Mouse (Mus musculus) thymus, adult 18-20 months (tissue): Measurements from ENCODE around the gene Etfbkmt.
A peak's percentile ranks its signal among the peaks of the same experiment; 100 is the strongest.
"Not testable (repeated sequence)": the region's sequence is repeated elsewhere in the genome, so short reads cannot be mapped to it uniquely, and the experiment has no call there.

Experiments used
- DNase-seq, 2 experiments: peaks; one replicate each; pipeline ENCODE4 v3.0.0; 2022; ENCODE audit warnings: mixed read lengths in 2 of 2

Gene Etfbkmt

DNA sequence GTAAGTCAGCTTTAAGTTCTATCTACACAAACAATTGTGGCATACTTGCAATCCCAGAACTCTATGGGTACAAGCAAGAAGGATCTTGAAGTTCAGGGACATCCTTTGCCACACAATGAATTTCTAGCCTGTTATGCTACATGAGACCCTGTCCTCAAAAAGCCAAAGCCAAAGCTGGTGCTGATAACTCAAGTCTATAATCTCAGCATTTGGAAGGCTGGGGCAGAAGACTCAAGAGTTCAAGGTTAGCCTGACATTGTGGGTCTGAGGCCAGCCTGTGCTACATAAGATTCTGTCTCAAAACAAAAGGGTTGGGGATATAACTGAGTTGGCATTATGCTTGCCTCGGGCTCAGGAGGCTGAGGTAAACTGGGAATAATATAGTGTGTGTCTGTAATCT, 47.7 kb downstream of the Etfbkmt start:
- DNase-seq: no peak

DNA sequence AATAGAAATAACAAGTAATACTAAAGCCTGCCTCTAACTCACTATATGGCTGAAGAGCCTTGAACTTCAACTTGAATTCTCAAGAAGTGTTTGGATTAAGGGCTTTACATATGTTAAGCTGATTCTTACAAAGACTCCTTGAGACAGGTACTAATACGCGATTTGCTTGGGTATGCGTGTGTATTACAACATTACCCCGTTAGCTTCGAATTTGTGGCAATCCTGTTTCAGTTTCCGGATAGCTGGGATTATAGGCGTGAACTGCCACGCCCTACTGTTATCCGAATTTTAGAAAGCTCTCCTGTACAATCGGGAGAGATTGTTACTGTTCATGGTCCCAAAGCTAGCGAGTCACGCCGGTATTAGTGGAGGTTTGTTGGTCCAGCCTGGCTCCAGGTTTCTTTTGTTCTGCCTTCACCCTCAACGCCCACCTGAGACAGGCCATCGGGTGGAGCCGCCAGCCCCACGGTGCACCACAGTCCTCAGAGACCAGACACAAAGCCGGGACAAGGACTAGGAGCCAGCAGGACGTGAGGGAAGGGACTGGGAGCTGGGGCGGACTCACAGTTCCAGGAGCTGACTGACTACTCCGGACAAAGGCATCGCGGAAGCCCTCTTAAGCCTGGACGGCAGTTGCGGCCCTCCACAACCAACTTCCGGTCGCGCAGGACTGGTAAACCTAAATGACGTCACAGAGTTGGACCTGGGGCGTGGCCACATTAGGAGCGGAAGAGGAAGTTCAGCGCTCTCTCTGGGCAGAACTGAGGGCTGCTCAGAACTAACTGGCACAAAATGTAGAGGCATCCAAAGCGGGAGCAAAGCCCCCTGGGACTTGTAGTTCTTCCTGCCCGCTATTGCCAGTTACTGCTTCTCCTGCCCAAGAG, 48.6 kb downstream of the Etfbkmt start, which contains the start of gene Amn1:
Gene Amn1, minus strand, starts transcription at position 672 of the 884 bp plus-strand sequence.
- DNase-seq: peak; percentile 92 to 96

DNA sequence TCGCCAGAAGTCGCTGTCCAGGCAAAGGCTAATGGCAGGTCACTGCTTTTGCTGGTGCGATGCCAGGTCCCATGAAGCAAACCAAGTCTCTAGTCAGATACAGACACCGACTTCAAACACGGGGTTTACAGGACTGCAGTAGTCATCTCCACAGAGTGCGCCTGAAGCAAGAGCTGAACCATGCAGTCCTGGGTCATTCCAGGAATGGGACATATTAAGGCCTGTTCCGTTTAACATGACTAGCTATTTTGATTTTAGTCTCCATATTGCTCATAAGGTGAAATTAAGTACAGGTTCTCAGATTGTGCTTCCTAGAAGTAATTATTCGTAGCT, 49.2 kb downstream of the Etfbkmt start:
- DNase-seq: no peak

GRCm38 (mm10) chr6:149189340-149189922, 49.8 kb downstream of the Etfbkmt start:
- DNase-seq: no peak

DNA sequence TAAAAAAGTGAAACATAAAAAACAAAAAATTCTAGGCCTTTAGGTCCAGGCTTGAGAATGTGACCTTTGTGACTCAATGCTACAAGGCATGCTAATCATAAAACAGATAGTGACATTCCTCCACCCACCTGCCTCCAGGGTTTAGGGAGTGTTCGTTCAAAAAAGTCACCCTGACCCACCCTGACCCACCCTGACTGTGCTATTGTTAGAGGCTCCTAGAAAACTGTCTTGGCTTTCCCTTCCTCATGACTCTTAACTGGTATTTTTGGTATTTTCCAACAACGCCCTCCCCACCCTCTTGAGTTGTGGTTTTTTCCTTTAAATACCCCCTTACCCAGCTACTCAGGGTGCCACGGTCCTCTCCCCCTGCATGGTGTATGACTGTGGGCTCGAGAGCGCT, 52.3 kb downstream of the Etfbkmt start:
- not testable (repeated sequence) for DNase-seq

GRCm38 (mm10) chr6:149193276-149193905, 53.7 kb downstream of the Etfbkmt start:
- no peak for DNase-seq

- no peak for DNase-seq
Measured at GRCm38 (mm10) chr6:149197116-149197515, 57.5 kb downstream of the Etfbkmt start.

DNA sequence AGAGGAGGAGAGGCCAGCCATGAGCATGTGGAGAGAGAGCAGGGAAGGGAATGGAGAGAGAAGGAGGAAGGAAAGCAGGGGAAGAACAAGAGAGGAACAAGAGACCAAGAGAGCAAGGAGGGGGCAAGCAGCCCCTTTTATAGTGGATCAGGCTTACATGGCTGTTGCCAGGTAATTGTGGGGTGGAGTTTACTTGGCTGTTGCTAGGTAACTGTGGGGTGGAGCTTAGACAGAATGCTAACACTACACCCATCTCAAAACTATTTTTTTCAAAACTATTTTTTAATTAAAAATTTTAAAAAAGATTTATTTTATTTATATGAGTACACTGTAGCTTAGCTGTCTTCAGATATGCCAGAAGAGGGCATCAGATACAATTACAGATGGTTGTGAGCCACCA, 58.9 kb downstream of the Etfbkmt start:
- no peak for DNase-seq
